In genomic region chr1:133736664-133737063, GRCm38 (mm10) we compare ENCODE assay signal across 10 mouse cellular contexts. TPM values are rescaled to one million over a fixed set of nuclear protein-coding genes. Genes with fewer than 3 reads are reported as not detected.
DNase-seq lines count a peak whose midpoint lies in the region; ATAC-seq lines count a peak whose summit lies in the region.
"Had no signal": no experiment of that assay in that cellular context is flagged by ENCODE, and none has a peak within 500 bp of the region (broad histone marks: within the 10 kb centered on the region; RNA-seq: fewer than 3 reads in every experiment).

No protein-coding gene starts in this region.

- no peaks in the 10 kb centered on the region for H3K36me3 ChIP-seq in midbrain, embryonic 11.5 days (ENCODE audit: control insufficient read depth, insufficient read depth, low read length)
- peaks cover 5% of the 10 kb centered on the region; the same call in 1 of the 2 replicates for H3K36me3 ChIP-seq in midbrain, embryonic 10.5 days
- peaks cover 7% of the 10 kb centered on the region; the same call in 1 of the 2 replicates for H3K36me3 ChIP-seq in hindbrain, embryonic 14.5 days (replicated peaks; ENCODE audit: control insufficient read depth, insufficient read depth)
- H3K36me3 ChIP-seq in neural tube, embryonic 15.5 days = peaks cover 6% of the 10 kb centered on the region; the same call in 1 of the 2 replicates

- WGBS in midbrain, embryonic 11.5 days = 69% methylated on average over 7 of the region's 7 CpGs
- 72% methylated on average over 7 of the region's 7 CpGs for WGBS in midbrain, embryonic 10.5 days
- 61% methylated on average over 7 of the region's 7 CpGs for WGBS in hindbrain, embryonic 14.5 days
- WGBS in neural tube, embryonic 15.5 days = 57% methylated on average over 7 of the region's 7 CpGs

- H3K4me2 ChIP-seq in midbrain, embryonic 11.5 days = no peak overlapping the region
- 0 out of 2 replicates have a peak overlapping the region, but pooled peaks have one; percentile 61 for H3K4me2 ChIP-seq in hindbrain, embryonic 14.5 days (replicated peaks)
- no peak overlapping the region for H3K4me2 ChIP-seq in neural tube, embryonic 15.5 days

- no peaks in the 10 kb centered on the region for H3K4me1 ChIP-seq in midbrain, embryonic 11.5 days (ENCODE audit: control insufficient read depth, insufficient read depth, low read length)
- H3K4me1 ChIP-seq in midbrain, embryonic 10.5 days = peaks cover 21% of the 10 kb centered on the region
- peaks cover 12% of the 10 kb centered on the region for H3K4me1 ChIP-seq in hindbrain, embryonic 14.5 days (replicated peaks; ENCODE audit: control insufficient read depth, insufficient read depth, low read length)
- peaks cover 26% of the 10 kb centered on the region for H3K4me1 ChIP-seq in neural tube, embryonic 15.5 days

- no peak overlapping the region for H3K9ac ChIP-seq in midbrain, embryonic 11.5 days (ENCODE audit: low read length)
- 0 out of 2 replicates have a peak overlapping the region, but pooled peaks have one; percentile 85 for H3K9ac ChIP-seq in hindbrain, embryonic 14.5 days
- H3K9ac ChIP-seq in neural tube, embryonic 15.5 days (replicated peaks) = no peak overlapping the region
- H3K9ac ChIP-seq: liver, embryonic 14.5 days had no signal

- no peaks in the 10 kb centered on the region for H3K27me3 ChIP-seq in midbrain, embryonic 11.5 days (ENCODE audit: control insufficient read depth, insufficient read depth, low read length)
- H3K27me3 ChIP-seq in midbrain, embryonic 10.5 days (ENCODE audit: low read depth, poor library complexity, severe bottlenecking) = peaks cover 26% of the 10 kb centered on the region
- H3K27me3 ChIP-seq in hindbrain, embryonic 14.5 days (ENCODE audit: control insufficient read depth, insufficient read depth, low read length) = no peaks in the 10 kb centered on the region
- no peaks in the 10 kb centered on the region for H3K27me3 ChIP-seq in neural tube, embryonic 15.5 days (replicated peaks)
- H3K27me3 ChIP-seq: heart, embryonic 12.5 days; stomach, embryonic 15.5 days had no signal

- no peak for DNase-seq in frontal cortex, postnatal 14 days (ENCODE audit: low spot score in 2 of 2)
- no peak for DNase-seq in midbrain, embryonic 11.5 days (ENCODE audit: low spot score, missing footprints)
- no peak for DNase-seq in midbrain, embryonic 10.5 days (ENCODE audit: low spot score)
- no peak for DNase-seq in hindbrain, embryonic 14.5 days (ENCODE audit: low spot score)
- no peak for DNase-seq in natural killer cell, adult 2 months (ENCODE audit: low spot score in 2 of 2)

- no peak overlapping the region for H3K4me3 ChIP-seq in midbrain, embryonic 11.5 days (ENCODE audit: low read depth, low read length)
- H3K4me3 ChIP-seq in midbrain, embryonic 10.5 days = no peak overlapping the region
- no peak overlapping the region for H3K4me3 ChIP-seq in hindbrain, embryonic 14.5 days (replicated peaks; ENCODE audit: low read length)
- no peak overlapping the region for H3K4me3 ChIP-seq in neural tube, embryonic 15.5 days (replicated peaks)

- ATAC-seq in frontal cortex, adult (ENCODE audit: low TSS enrichment) = peak; percentile 48; the same call in 1 of the 2 replicates
- ATAC-seq in midbrain, embryonic 11.5 days (ENCODE audit: low FRiP score) = peak; percentile 38; the same call in 1 of the 2 replicates
- ATAC-seq in hindbrain, embryonic 14.5 days (ENCODE audit: low FRiP score) = peak; percentile 46; the same call in 1 of the 2 replicates
- peak; percentile 73; the same call in 1 of the 2 replicates for ATAC-seq in neural tube, embryonic 15.5 days (ENCODE audit: low FRiP score)

- H3K9me3 ChIP-seq in midbrain, embryonic 11.5 days (ENCODE audit: control insufficient read depth, low read length) = no peaks in the 10 kb centered on the region
- no peaks in the 10 kb centered on the region for H3K9me3 ChIP-seq in midbrain, embryonic 10.5 days (replicated peaks)
- no peaks in the 10 kb centered on the region for H3K9me3 ChIP-seq in hindbrain, embryonic 14.5 days (ENCODE audit: control insufficient read depth, low read length)
- H3K9me3 ChIP-seq in neural tube, embryonic 15.5 days (replicated peaks) = no peaks in the 10 kb centered on the region
- H3K9me3 ChIP-seq: heart, embryonic 12.5 days; stomach, embryonic 15.5 days had no signal

- no peak overlapping the region for H3K27ac ChIP-seq in midbrain, embryonic 11.5 days (ENCODE audit: low read depth, low read length)
- H3K27ac ChIP-seq in midbrain, embryonic 10.5 days (replicated peaks) = no peak overlapping the region
- no peak overlapping the region for H3K27ac ChIP-seq in hindbrain, embryonic 14.5 days
- H3K27ac ChIP-seq in neural tube, embryonic 15.5 days (replicated peaks) = 0 out of 2 replicates have a peak overlapping the region, but pooled peaks have one; percentile 18
- H3K27ac ChIP-seq: liver, embryonic 14.5 days; stomach, embryonic 15.5 days had no signal

RNA-seq across cellular contexts. Expression of gene Lax1, which starts 46.8 kb away (rescaled TPM):
- 0.19 and 0.20 TPM in 2 replicates for polyA plus RNA-seq in midbrain, embryonic 11.5 days (2014; fragmentation: Nextera tagmentation; extraction: Ambion mirVana)
- 0.23 and 0.31 TPM in 2 replicates for polyA plus RNA-seq in midbrain, embryonic 10.5 days (2016; fragmentation: Nextera tagmentation; extraction: Ambion mirVana)
- polyA plus RNA-seq in hindbrain, embryonic 14.5 days (2014; fragmentation: Nextera tagmentation; extraction: Ambion mirVana) = 0.13 TPM in 1 of 2 replicates, not detected in the other
- polyA plus RNA-seq in neural tube, embryonic 15.5 days (2015; fragmentation: Nextera tagmentation; extraction: Ambion mirVana) = 0.26 and 2.5 TPM in 2 replicates
